Mouse (Mus musculus): Measurements from ENCODE around the gene Vash1. TPM values are rescaled to one million over a fixed set of nuclear protein-coding genes. Genes with fewer than 3 reads are reported as not detected.

The Vash1 gene
- total and polyA plus RNA-seq, 3 experiments: 1.1 to 2.7 (median 2.2) TPM

- DNase-seq (ENCODE audit: extremely low read depth): peak; percentile 93
- no peak for TF ChIP-seq RCOR1 (conservative IDR thresholded peaks at IDR 0.05; ENCODE audit: low read depth, low read length)
- no peak for TF ChIP-seq PAX5 (IDR thresholded peaks at IDR 0.05; ENCODE audit: low read length)
- peak; percentile 79 for TF ChIP-seq CHD2 (IDR thresholded peaks at IDR 0.05; ENCODE audit: low read length)
- no peak for TF ChIP-seq HCFC1 (IDR thresholded peaks at IDR 0.05; ENCODE audit: low read depth, low read length)
- peak; percentile 75 for TF ChIP-seq ETS1 (conservative IDR thresholded peaks at IDR 0.05; ENCODE audit: low read depth, low read length)
- peak; percentile 36; the same call in 1 of the 2 replicates for TF ChIP-seq BHLHE40 (IDR thresholded peaks at IDR 0.05; ENCODE audit: low read depth, low read length)
- TF ChIP-seq MEF2A (IDR thresholded peaks at IDR 0.05; ENCODE audit: borderline replicate concordance, low read depth, low read length): peak; percentile 46; the same call in 1 of the 2 replicates
- 0 out of 2 replicates have a peak, but pooled peaks have one; percentile 7 for TF ChIP-seq KAT2A (IDR thresholded peaks at IDR 0.05; ENCODE audit: insufficient replicate concordance, low read length)
- TF ChIP-seq GABPA (IDR thresholded peaks at IDR 0.05; ENCODE audit: insufficient replicate concordance, low read depth, low read length): no peak
- TF ChIP-seq POLR2A (IDR thresholded peaks at IDR 0.05; ENCODE audit: low read depth, low read length): no peak
- no peak for TF ChIP-seq POLR2AphosphoS2 (IDR thresholded peaks at IDR 0.05; ENCODE audit: low read depth, low read length)
- TF ChIP-seq MAZ (IDR thresholded peaks at IDR 0.05; ENCODE audit: low read depth, low read length): no peak
- peak; percentile 56; the same call in 1 of the 2 replicates for TF ChIP-seq TCF12 (IDR thresholded peaks at IDR 0.05; ENCODE audit: low read depth, low read length)
- no peak for TF ChIP-seq ELF1 (IDR thresholded peaks at IDR 0.05; ENCODE audit: low read depth, low read length)
- no peak for TF ChIP-seq MAFK (IDR thresholded peaks at IDR 0.05; ENCODE audit: insufficient replicate concordance, low read length)
- no peak for TF ChIP-seq CTCF (conservative IDR thresholded peaks at IDR 0.05 in 1 of 2, IDR thresholded peaks at IDR 0.05 in 1 of 2; ENCODE audit: low read depth in 2 of 2, low read length in 2 of 2)
- no peak; the same call in 1 of the 2 replicates for TF ChIP-seq RAD21 (IDR thresholded peaks at IDR 0.05; ENCODE audit: low read depth, low read length)
- no peak for TF ChIP-seq CHD1 (IDR thresholded peaks at IDR 0.05; ENCODE audit: low read depth, low read length)
- no peak for TF ChIP-seq JUN (IDR thresholded peaks at IDR 0.05; ENCODE audit: insufficient read depth, low read depth, low read length)
- peak; percentile 5; the same call in 1 of the 2 replicates for TF ChIP-seq SMC3 (IDR thresholded peaks at IDR 0.05; ENCODE audit: low read depth, low read length)
- Histone ChIP-seq H3K79me2 (replicated peaks; ENCODE audit: control insufficient read depth, extremely low read depth, insufficient read depth, poor library complexity, severe bottlenecking) (no peaks in the 10 kb centered on the region), H3K4me3 (replicated peaks in 1 of 3; ENCODE audit: low read depth in 2 of 3, low read length in 2 of 3, poor library complexity in 1 of 3) (no peak overlapping the region), H3K9ac (ENCODE audit: insufficient read depth, low read depth) (no peak overlapping the region), H3K36me3 (replicated peaks in 1 of 2; ENCODE audit: control insufficient read depth in 1 of 2, insufficient read depth in 1 of 2, low read length in 1 of 2) (peaks cover 0 to 6% of the 10 kb centered on the region in 2 experiments), H3K27me3 (replicated peaks) (no peaks in the 10 kb centered on the region), H3K4me2 (ENCODE audit: insufficient read depth, low read depth, poor library complexity, severe bottlenecking) (no peak overlapping the region; the same call in 1 of the 2 replicates), H3K27ac (ENCODE audit: insufficient read depth, low read depth) (no peak overlapping the region), H3K4me1 (ENCODE audit: control insufficient read depth in 1 of 2, insufficient read depth in 2 of 2) (peaks cover 29 to 75% of the 10 kb centered on the region in 2 experiments), H3K9me3 (replicated peaks; ENCODE audit: low read length) (no peaks in the 10 kb centered on the region)
- dilution Hi-C loops (cut with MboI; ENCODE audit: extremely low pct_ligation_motif_present, extremely low pct_unique_long_range_greater_than_20kb, low sequenced_read_pairs): no loop called here
- in situ Hi-C loops (cut with MboI; ENCODE audit: low pct_ligation_motif_present, low pct_unique_long_range_greater_than_20kb, low sequenced_read_pairs): no loop called here
These were observed 8.2 kb downstream of the Vash1 start for GRCm38 (mm10) chr12:86686551-86687330.
